Mouse (Mus musculus) midbrain, embryonic 16.5 days (tissue): ENCODE measurements around the gene Gm5725. TPM values are rescaled to one million over a fixed set of nuclear protein-coding genes. Genes with fewer than 3 reads are reported as not detected.
"Not testable (repeated sequence)": the region's sequence is repeated elsewhere in the genome, so short reads cannot be mapped to it uniquely, and the experiment has no call there.

Source experiments
- ATAC-seq: fragments of 200-750 bp; cut with Nextera tagmentation; 2 replicates; pipeline ENCODE4 v1.8.0; 2017; ENCODE audit warnings: moderate TSS enrichment
- H3K27ac ChIP-seq: fragments of 300-500 bp; sonication (generic); 2 replicates; pipeline ENCODE4 v1.5.1; 2014; ENCODE audit warnings: mild to moderate bottlenecking, low read length, mixed read lengths
- H3K27me3 ChIP-seq: fragments of 300-500 bp; sonication (generic); 2 replicates; pipeline ENCODE4 v1.6.1; 2014; ENCODE audit warnings: low read depth, low read length, mixed read lengths; ENCODE audit not compliant: control insufficient read depth, insufficient read depth
- H3K36me3 ChIP-seq: fragments of 300-500 bp; sonication (generic); 2 replicates; pipeline ENCODE4 v1.6.1; 2014; ENCODE audit warnings: mild to moderate bottlenecking, low read length, moderate library complexity, mixed read lengths; ENCODE audit not compliant: control insufficient read depth, insufficient read depth
- H3K4me1 ChIP-seq: fragments of 300-500 bp; sonication (generic); 2 replicates; pipeline ENCODE4 v1.6.1; 2014; ENCODE audit warnings: mild to moderate bottlenecking, low read length, mixed read lengths; ENCODE audit not compliant: control insufficient read depth, insufficient read depth
- H3K4me2 ChIP-seq: fragments of 300-500 bp; sonication (generic); 2 replicates; pipeline ENCODE4 v1.6.1; 2014; ENCODE audit warnings: mild to moderate bottlenecking, low read length, mixed read lengths
- H3K4me3 ChIP-seq: fragments of 300-500 bp; sonication (generic); 2 replicates; pipeline ENCODE4 v1.5.1; 2014; ENCODE audit warnings: low read depth, mild to moderate bottlenecking, low read length, moderate library complexity, mixed read lengths
- H3K9ac ChIP-seq: fragments of 300-500 bp; sonication (generic); 2 replicates; pipeline ENCODE4 v1.6.1; 2014; ENCODE audit warnings: low read depth, low read length, mixed read lengths
- H3K9me3 ChIP-seq: fragments of 300-500 bp; sonication (generic); replicated peaks from 2 replicates; pipeline ENCODE4 v1.6.1; 2014; ENCODE audit warnings: mild to moderate bottlenecking, low read length, mixed read lengths; ENCODE audit not compliant: control insufficient read depth, poor library complexity, severe bottlenecking
- WGBS: fragments of 180-500 bp; shearing (Covaris S2); extraction: QIAGEN DNeasy Blood & Tissue Kit; methylation state at CpG from one replicate; pipeline ENCODE4 v1.1.7; 2014; 5-methylcytosine and 5-hydroxymethylcytosine counted together
- polyA plus RNA-seq: library from polyadenylated mRNA; unstranded; fragments of >200 nt; fragmentation: Nextera tagmentation; extraction: Ambion mirVana; gene quantifications from 2 replicates; pipeline ENCODE4 v1.2.1, GENCODE M21; 2015

Gm5725 gene
- not detected in 2 replicates for polyA plus RNA-seq

- not testable (repeated sequence) for H3K27me3 ChIP-seq, ATAC-seq, H3K9me3 ChIP-seq, H3K36me3 ChIP-seq, H3K4me3 ChIP-seq, H3K27ac ChIP-seq, H3K9ac ChIP-seq, H3K4me1 ChIP-seq, H3K4me2 ChIP-seq
- no CpG with 5 or more reads among the region's 1 CpGs for WGBS
Observed at GRCm38 (mm10) chr7:21844167-21844566, at the start of gene Gm5725. Gene Gm5725, minus strand, starts transcription at chr7:21844267.

GRCm38 (mm10) chr7:21832051-21832450 lies 12.0 kb downstream of the Gm5725 start, which contains the start of gene Vmn1r135:
Gene Vmn1r135, plus strand, starts transcription at chr7:21832351.
- not testable (repeated sequence) for H3K9ac ChIP-seq, H3K27ac ChIP-seq, ATAC-seq, H3K36me3 ChIP-seq, H3K4me2 ChIP-seq, H3K4me1 ChIP-seq, H3K9me3 ChIP-seq, H3K4me3 ChIP-seq, H3K27me3 ChIP-seq
- WGBS = no CpG with 5 or more reads among the region's 1 CpGs

- H3K27me3 ChIP-seq, H3K9ac ChIP-seq, H3K4me2 ChIP-seq, H3K27ac ChIP-seq, H3K36me3 ChIP-seq, H3K4me1 ChIP-seq, ATAC-seq, H3K4me3 ChIP-seq, H3K9me3 ChIP-seq: not testable (repeated sequence)
- WGBS = no CpG with 5 or more reads among the region's 3 CpGs
Observed at GRCm38 (mm10) chr7:21796628-21797027, 47.4 kb downstream of the Gm5725 start, which contains the start of gene Gm4177. Gene Gm4177, minus strand, starts transcription at chr7:21796728.

Other genes with a start within 250 kb of the Gm5725 start
- gene Vmn1r132, start 230.2 kb downstream of the Gm5725 start, polyA plus RNA-seq = not detected in 2 replicates
- gene Gm4175, start 82.8 kb downstream of the Gm5725 start, polyA plus RNA-seq = not detected in 2 replicates
- not detected in 2 replicates for gene Gm4177, start 47.5 kb downstream of the Gm5725 start, polyA plus RNA-seq
- not detected in 2 replicates for gene Vmn1r135, start 11.9 kb downstream of the Gm5725 start, polyA plus RNA-seq
- not detected in 2 replicates for gene Gm5891, start 77.0 kb upstream of the Gm5725 start, polyA plus RNA-seq
- gene Vmn1r137, start 150.3 kb upstream of the Gm5725 start, polyA plus RNA-seq = not detected in 2 replicates
- gene Vmn1r138, start 184.6 kb upstream of the Gm5725 start, polyA plus RNA-seq = not detected in 2 replicates
- gene Gm6176, start 212.0 kb upstream of the Gm5725 start, polyA plus RNA-seq = not detected in 2 replicates
- gene Vmn1r139, start 224.8 kb upstream of the Gm5725 start, polyA plus RNA-seq = not detected in 2 replicates